Mouse (Mus musculus) hindbrain, postnatal 0 days (tissue): ENCODE measurements at regions not wholly inside any gene's neighbourhood (a gene's known extent, or its start where the extent isn't known, plus 50 kb on each side); places are given as distances from the start of the nearest gene placed in this dataset.

Source experiments
- ATAC-seq: fragments of 200-750 bp; cut with Nextera tagmentation; 2 replicates; pipeline ENCODE4 v1.8.0; 2017; ENCODE audit warnings: mild to moderate bottlenecking, moderate TSS enrichment, moderate library complexity
- DNase-seq: peaks from one replicate; pipeline ENCODE4 v3.0.0-alpha.2; 2015; ENCODE audit warnings: low spot score
- H3K27ac ChIP-seq: fragments of 300-500 bp; sonication (generic); 2 replicates; pipeline ENCODE4 v1.5.1; 2014; ENCODE audit warnings: mild to moderate bottlenecking
- H3K27me3 ChIP-seq: fragments of 300-500 bp; sonication (generic); 2 replicates; pipeline ENCODE4 v1.6.1; 2014; ENCODE audit warnings: low read length, mixed read lengths; ENCODE audit not compliant: insufficient read depth
- H3K36me3 ChIP-seq: fragments of 300-500 bp; sonication (generic); 2 replicates; pipeline ENCODE4 v1.6.1; 2014; ENCODE audit warnings: low read length, mixed read lengths; ENCODE audit not compliant: insufficient read depth
- H3K4me1 ChIP-seq: fragments of 300-500 bp; sonication (generic); 2 replicates; pipeline ENCODE4 v1.6.1; 2014; ENCODE audit warnings: antibody characterized with exemption, low read length, mixed read lengths; ENCODE audit not compliant: insufficient read depth
- H3K4me2 ChIP-seq: fragments of 300-500 bp; sonication (generic); 2 replicates; pipeline ENCODE4 v1.6.1; 2014; ENCODE audit warnings: low read depth, mild to moderate bottlenecking, low read length, moderate library complexity, mixed read lengths
- H3K4me3 ChIP-seq: fragments of 300-500 bp; sonication (generic); 2 replicates; pipeline ENCODE4 v1.5.1; 2014; ENCODE audit warnings: low read length
- H3K9ac ChIP-seq: fragments of 300-500 bp; sonication (generic); replicated peaks from 2 replicates; pipeline ENCODE4 v1.6.1; 2014; ENCODE audit warnings: mild to moderate bottlenecking, low read length, moderate library complexity, mixed read lengths
- H3K9me3 ChIP-seq: fragments of 300-500 bp; sonication (generic); 2 replicates; pipeline ENCODE4 v1.6.1; 2016; ENCODE audit warnings: low read length, mixed read lengths
- CTCF ChIP-seq: IDR thresholded peaks from 2 replicates; pipeline ENCODE4 v1.5.1; 2016; ENCODE audit warnings: antibody characterized with exemption, control low read depth, low read depth
- WGBS: fragments of 180-500 bp; shearing (Covaris S2); extraction: QIAGEN DNeasy Blood & Tissue Kit; methylation state at CpG from one replicate; pipeline ENCODE4 v1.1.7; 2014; 5-methylcytosine and 5-hydroxymethylcytosine counted together

- H3K4me3 ChIP-seq: no peak overlapping the region
- no peaks in the 10 kb centered on the region for H3K9me3 ChIP-seq
- peak overlapping the region; percentile 36; the same call in 1 of the 2 replicates for H3K27ac ChIP-seq
- no peak overlapping the region for H3K4me2 ChIP-seq
- H3K4me1 ChIP-seq: no peaks in the 10 kb centered on the region
- no peaks in the 10 kb centered on the region for H3K27me3 ChIP-seq
- TF ChIP-seq CTCF: no peak
- WGBS: 19% methylated on average over 4 of the region's 4 CpGs
- H3K36me3 ChIP-seq: no peaks in the 10 kb centered on the region
- ATAC-seq (no peak), DNase-seq (peak; percentile 48)
- H3K9ac ChIP-seq: no peak overlapping the region
These were observed 54.4 kb upstream of the 9630041A04Rik start for GRCm38 (mm10) chr9:101807249-101807648.

GRCm38 (mm10) chr9:101796718-101797117 lies 64.9 kb upstream of the 9630041A04Rik start:
- H3K27me3 ChIP-seq: no peaks in the 10 kb centered on the region
- no peaks in the 10 kb centered on the region for H3K4me1 ChIP-seq
- ATAC-seq: no peak
- H3K4me2 ChIP-seq: no peak overlapping the region
- H3K9ac ChIP-seq: no peak overlapping the region
- TF ChIP-seq CTCF: no peak
- H3K27ac ChIP-seq: no peak overlapping the region
- 74% methylated on average over 1 of the region's 1 CpGs for WGBS
- H3K9me3 ChIP-seq: no peaks in the 10 kb centered on the region
- H3K4me3 ChIP-seq: no peak overlapping the region
- no peaks in the 10 kb centered on the region for H3K36me3 ChIP-seq
- DNase-seq: no peak

- no peak overlapping the region for H3K9ac ChIP-seq
- H3K27ac ChIP-seq: no peak overlapping the region
- no peak for DNase-seq
- H3K9me3 ChIP-seq: no peaks in the 10 kb centered on the region
- 64% methylated on average over 4 of the region's 4 CpGs for WGBS
- H3K4me3 ChIP-seq: no peak overlapping the region
- H3K4me2 ChIP-seq: no peak overlapping the region
- H3K27me3 ChIP-seq: no peaks in the 10 kb centered on the region
- no peaks in the 10 kb centered on the region for H3K4me1 ChIP-seq
- no peak for TF ChIP-seq CTCF
- no peaks in the 10 kb centered on the region for H3K36me3 ChIP-seq
- no peak for ATAC-seq
These were observed 65.6 kb upstream of the 9630041A04Rik start for GRCm38 (mm10) chr9:101796063-101796462.

GRCm38 (mm10) chr9:101795436-101795835 lies 66.2 kb upstream of the 9630041A04Rik start:
- no peaks in the 10 kb centered on the region for H3K9me3 ChIP-seq
- no peaks in the 10 kb centered on the region for H3K4me1 ChIP-seq
- H3K4me3 ChIP-seq: no peak overlapping the region
- 63% methylated on average over 2 of the region's 2 CpGs for WGBS
- no peak for ATAC-seq
- no peak for TF ChIP-seq CTCF
- H3K36me3 ChIP-seq: no peaks in the 10 kb centered on the region
- H3K4me2 ChIP-seq: no peak overlapping the region
- H3K27me3 ChIP-seq: no peaks in the 10 kb centered on the region
- DNase-seq: no peak
- H3K27ac ChIP-seq: no peak overlapping the region
- H3K9ac ChIP-seq: no peak overlapping the region

- WGBS: 27% methylated on average over 1 of the region's 1 CpGs
- H3K36me3 ChIP-seq: no peaks in the 10 kb centered on the region
- no peak overlapping the region for H3K4me2 ChIP-seq
- no peaks in the 10 kb centered on the region for H3K27me3 ChIP-seq
- no peak overlapping the region for H3K4me3 ChIP-seq
- no peaks in the 10 kb centered on the region for H3K4me1 ChIP-seq
- no peak overlapping the region for H3K9ac ChIP-seq
- no peak for DNase-seq
- no peak overlapping the region for H3K27ac ChIP-seq
- TF ChIP-seq CTCF: no peak
- ATAC-seq: no peak
- H3K9me3 ChIP-seq: no peaks in the 10 kb centered on the region
These were observed 70.7 kb upstream of the 9630041A04Rik start for GRCm38 (mm10) chr9:101790936-101791335.

GRCm38 (mm10) chr9:101740949-101741605 lies 120.6 kb upstream of the 9630041A04Rik start:
- no peaks in the 10 kb centered on the region for H3K9me3 ChIP-seq
- no peak overlapping the region for H3K9ac ChIP-seq
- no peaks in the 10 kb centered on the region for H3K36me3 ChIP-seq
- DNase-seq (no peak), ATAC-seq (no peak)
- H3K4me2 ChIP-seq: no peak overlapping the region
- H3K27me3 ChIP-seq: no peaks in the 10 kb centered on the region
- no peak overlapping the region for H3K4me3 ChIP-seq
- no peak for TF ChIP-seq CTCF
- H3K4me1 ChIP-seq: no peaks in the 10 kb centered on the region
- WGBS: 57% methylated on average over 10 of the region's 10 CpGs
- no peak overlapping the region for H3K27ac ChIP-seq

GRCm38 (mm10) chr9:101739322-101739721 lies 122.3 kb upstream of the 9630041A04Rik start:
- no peak for TF ChIP-seq CTCF
- H3K4me3 ChIP-seq: no peak overlapping the region
- DNase-seq: no peak
- no peaks in the 10 kb centered on the region for H3K36me3 ChIP-seq
- H3K27ac ChIP-seq: no peak overlapping the region
- no peaks in the 10 kb centered on the region for H3K9me3 ChIP-seq
- H3K9ac ChIP-seq: no peak overlapping the region
- ATAC-seq: no peak
- 74% methylated on average over 10 of the region's 10 CpGs for WGBS
- no peaks in the 10 kb centered on the region; the same call in 1 of the 2 replicates for H3K27me3 ChIP-seq
- H3K4me2 ChIP-seq: no peak overlapping the region
- H3K4me1 ChIP-seq: no peaks in the 10 kb centered on the region
